In the genomic region with DNA sequence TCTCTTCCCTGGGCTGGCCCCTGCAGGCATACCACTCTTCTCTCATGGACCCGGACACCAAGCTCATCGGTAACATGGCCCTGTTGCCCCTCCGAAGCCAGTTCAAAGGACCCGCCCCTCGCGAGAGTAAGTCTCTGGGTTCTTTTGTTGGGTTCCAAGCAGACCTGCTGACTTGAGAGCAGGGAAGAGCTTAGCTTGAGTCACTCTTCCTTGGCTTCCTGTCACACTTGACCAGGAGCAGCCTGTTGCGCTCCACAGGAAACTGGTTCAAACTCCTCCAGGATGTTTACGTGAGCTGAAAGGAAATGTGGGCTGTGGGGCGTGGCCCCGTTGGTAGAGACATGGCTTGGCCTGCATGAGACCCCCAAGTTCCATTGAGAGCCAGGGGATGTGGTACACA, we compare ENCODE assay signal across 8 mouse cellular contexts. TPM values are rescaled to one million over a fixed set of nuclear protein-coding genes. Genes with fewer than 3 reads are reported as not detected.
DNase-seq lines count a peak whose midpoint lies in the region; ATAC-seq and TF ChIP-seq lines count a peak whose summit lies in the region.

No protein-coding gene starts in this region.

- peaks cover 40% of the 10 kb centered on the region for H3K36me3 ChIP-seq in hindbrain, embryonic 13.5 days
- H3K36me3 ChIP-seq in hindbrain, embryonic 12.5 days = peaks cover 26% of the 10 kb centered on the region
- H3K36me3 ChIP-seq in lung, embryonic 16.5 days (ENCODE audit: control insufficient read depth, insufficient read depth, low read length) = peaks cover 6% of the 10 kb centered on the region

- no peak for TF ChIP-seq POLR2A in bone marrow macrophage, adult 2 months (IDR thresholded peaks at IDR 0.05; ENCODE audit: borderline replicate concordance, low read depth, low read length)

- DNase-seq in heart, postnatal 4 days = peak; percentile 65
- no peak for DNase-seq in frontal cortex, postnatal 25 days (ENCODE audit: low spot score in 2 of 2)
- no peak for DNase-seq in cerebellum, adult 11-12 months
- DNase-seq in T-cell, adult 2 months (ENCODE audit: low spot score) = no peak

- H3K4me3 ChIP-seq in hindbrain, embryonic 13.5 days = no peak overlapping the region
- no peak overlapping the region for H3K4me3 ChIP-seq in hindbrain, embryonic 12.5 days
- peak overlapping the region; percentile 20 for H3K4me3 ChIP-seq in bone marrow macrophage, adult 2 months (ENCODE audit: insufficient read depth, low read length)
- peak overlapping the region; percentile 19 for H3K4me3 ChIP-seq in lung, embryonic 16.5 days (ENCODE audit: low read length)

- H3K4me2 ChIP-seq in hindbrain, embryonic 13.5 days = no peak overlapping the region
- H3K4me2 ChIP-seq in hindbrain, embryonic 12.5 days (replicated peaks) = no peak overlapping the region
- peak overlapping the region; percentile 30 for H3K4me2 ChIP-seq in lung, embryonic 16.5 days (ENCODE audit: low read depth, low read length)

- no peaks in the 10 kb centered on the region for H3K27me3 ChIP-seq in hindbrain, embryonic 13.5 days
- no peaks in the 10 kb centered on the region for H3K27me3 ChIP-seq in hindbrain, embryonic 12.5 days
- no peaks in the 10 kb centered on the region for H3K27me3 ChIP-seq in lung, embryonic 16.5 days (ENCODE audit: control insufficient read depth, insufficient read depth, low read depth, low read length)

- peak overlapping the region; percentile 12; the same call in 1 of the 2 replicates for H3K27ac ChIP-seq in hindbrain, embryonic 13.5 days
- H3K27ac ChIP-seq in hindbrain, embryonic 12.5 days = no peak overlapping the region
- H3K27ac ChIP-seq in bone marrow macrophage, adult 2 months (ENCODE audit: insufficient read depth, low read depth, low read length) = peak overlapping the region; percentile 84
- H3K27ac ChIP-seq in lung, embryonic 16.5 days (ENCODE audit: low read length) = peak overlapping the region; percentile 84

- H3K9me3 ChIP-seq in hindbrain, embryonic 13.5 days = no peaks in the 10 kb centered on the region
- H3K9me3 ChIP-seq in hindbrain, embryonic 12.5 days (replicated peaks) = no peaks in the 10 kb centered on the region
- no peaks in the 10 kb centered on the region for H3K9me3 ChIP-seq in lung, embryonic 16.5 days (ENCODE audit: control insufficient read depth, low read length)

- H3K9ac ChIP-seq in hindbrain, embryonic 13.5 days = no peak overlapping the region
- H3K9ac ChIP-seq in hindbrain, embryonic 12.5 days = no peak overlapping the region
- H3K9ac ChIP-seq in lung, embryonic 16.5 days (ENCODE audit: low read length) = no peak overlapping the region

- no peak for TF ChIP-seq CTCF in bone marrow macrophage, adult 2 months (IDR thresholded peaks at IDR 0.05; ENCODE audit: low read depth, low read length)

- 92% methylated on average over 10 of the region's 10 CpGs for WGBS in hindbrain, embryonic 13.5 days
- WGBS in hindbrain, embryonic 12.5 days = 87% methylated on average over 10 of the region's 10 CpGs
- WGBS in lung, embryonic 16.5 days = 65% methylated on average over 10 of the region's 10 CpGs

- no peak for ATAC-seq in hindbrain, embryonic 13.5 days (ENCODE audit: low FRiP score)
- no peak for ATAC-seq in hindbrain, embryonic 12.5 days (ENCODE audit: low FRiP score)
- peak; percentile 63 for ATAC-seq in lung, embryonic 16.5 days (ENCODE audit: low read depth)

- peaks cover 20% of the 10 kb centered on the region for H3K4me1 ChIP-seq in hindbrain, embryonic 13.5 days (replicated peaks)
- H3K4me1 ChIP-seq in hindbrain, embryonic 12.5 days = peaks cover 10% of the 10 kb centered on the region
- H3K4me1 ChIP-seq in bone marrow macrophage, adult 2 months (ENCODE audit: control insufficient read depth, insufficient read depth, low read length) = peaks cover 67% of the 10 kb centered on the region
- peaks cover 18% of the 10 kb centered on the region; the same call in 1 of the 2 replicates for H3K4me1 ChIP-seq in lung, embryonic 16.5 days (replicated peaks; ENCODE audit: control insufficient read depth, insufficient read depth, low read length)

RNA-seq across cellular contexts. Expression of a gene that starts 5.1 kb away (rescaled TPM):
- 159 and 173 TPM in 2 replicates for polyA plus RNA-seq in hindbrain, embryonic 13.5 days (2015; fragmentation: Nextera tagmentation; extraction: Ambion mirVana)
- 115 and 134 TPM in 2 replicates for polyA plus RNA-seq in hindbrain, embryonic 12.5 days (2016; fragmentation: Nextera tagmentation; extraction: Ambion mirVana)
- polyA plus RNA-seq in bone marrow macrophage, adult 2 months (2012; ENCODE audit: insufficient read depth, insufficient read length, missing spikeins) = 741 and 780 TPM in 2 replicates
- total RNA-seq in heart, postnatal 4 days (2021) = 100 to 1,000 TPM; 138 to 141 TPM
- 158 and 162 TPM in 2 replicates for polyA plus RNA-seq in lung, embryonic 16.5 days (2015; fragmentation: Nextera tagmentation; extraction: Ambion mirVana)

RNA-seq across cellular contexts. Expression of a gene that starts 24.6 kb away (rescaled TPM):
- polyA plus RNA-seq in hindbrain, embryonic 13.5 days (2015; fragmentation: Nextera tagmentation; extraction: Ambion mirVana) = 131 and 132 TPM in 2 replicates
- polyA plus RNA-seq in hindbrain, embryonic 12.5 days (2016; fragmentation: Nextera tagmentation; extraction: Ambion mirVana) = 107 and 114 TPM in 2 replicates
- polyA plus RNA-seq in bone marrow macrophage, adult 2 months (2012; ENCODE audit: insufficient read depth, insufficient read length, missing spikeins) = 8.3 and 11.5 TPM in 2 replicates
- 10 to 100 TPM; 21.9 to 24.1 TPM for total RNA-seq in heart, postnatal 4 days (2021)
- polyA plus RNA-seq in lung, embryonic 16.5 days (2015; fragmentation: Nextera tagmentation; extraction: Ambion mirVana) = 65.2 and 66.5 TPM in 2 replicates

RNA-seq across cellular contexts. Expression of a gene that starts 24.7 kb away (rescaled TPM):
- polyA plus RNA-seq in hindbrain, embryonic 13.5 days (2015; fragmentation: Nextera tagmentation; extraction: Ambion mirVana) = 46.7 and 51.8 TPM in 2 replicates
- 48.2 and 51.4 TPM in 2 replicates for polyA plus RNA-seq in hindbrain, embryonic 12.5 days (2016; fragmentation: Nextera tagmentation; extraction: Ambion mirVana)
- 19.6 and 22.2 TPM in 2 replicates for polyA plus RNA-seq in bone marrow macrophage, adult 2 months (2012; ENCODE audit: insufficient read depth, insufficient read length, missing spikeins)
- total RNA-seq in heart, postnatal 4 days (2021) = 10 to 100 TPM; 47.0 to 48.7 TPM
- polyA plus RNA-seq in lung, embryonic 16.5 days (2015; fragmentation: Nextera tagmentation; extraction: Ambion mirVana) = 42.8 and 44.0 TPM in 2 replicates

RNA-seq across cellular contexts. Expression of a gene that starts 25.1 kb away (rescaled TPM):
- polyA plus RNA-seq in hindbrain, embryonic 13.5 days (2015; fragmentation: Nextera tagmentation; extraction: Ambion mirVana) = 48.3 and 50.2 TPM in 2 replicates
- 52.0 and 52.2 TPM in 2 replicates for polyA plus RNA-seq in hindbrain, embryonic 12.5 days (2016; fragmentation: Nextera tagmentation; extraction: Ambion mirVana)
- 16.9 and 19.7 TPM in 2 replicates for polyA plus RNA-seq in bone marrow macrophage, adult 2 months (2012; ENCODE audit: insufficient read depth, insufficient read length, missing spikeins)
- total RNA-seq in heart, postnatal 4 days (2021) = 10 to 100 TPM; 20.5 to 21.5 TPM
- 76.2 and 76.8 TPM in 2 replicates for polyA plus RNA-seq in lung, embryonic 16.5 days (2015; fragmentation: Nextera tagmentation; extraction: Ambion mirVana)

RNA-seq across cellular contexts. Expression of a gene that starts 42.6 kb away (rescaled TPM):
- polyA plus RNA-seq in hindbrain, embryonic 13.5 days (2015; fragmentation: Nextera tagmentation; extraction: Ambion mirVana) = 297 and 305 TPM in 2 replicates
- 207 and 212 TPM in 2 replicates for polyA plus RNA-seq in hindbrain, embryonic 12.5 days (2016; fragmentation: Nextera tagmentation; extraction: Ambion mirVana)
- 123 and 134 TPM in 2 replicates for polyA plus RNA-seq in bone marrow macrophage, adult 2 months (2012; ENCODE audit: insufficient read depth, insufficient read length, missing spikeins)
- 100 to 1,000 TPM; 120 to 132 TPM for total RNA-seq in heart, postnatal 4 days (2021)
- polyA plus RNA-seq in lung, embryonic 16.5 days (2015; fragmentation: Nextera tagmentation; extraction: Ambion mirVana) = 210 and 225 TPM in 2 replicates

Comparison
In these comparisons a context has a peak if more than half of its experiments do, and no peak if none do; other contexts are left out.
1. H3K4me3 ChIP-seq: peak in bone marrow macrophage, adult 2 months (single experiment) and lung, embryonic 16.5 days (single experiment); none in hindbrain, embryonic 13.5 days (single experiment) and hindbrain, embryonic 12.5 days (single experiment).